Mouse (Mus musculus) adrenal gland, postnatal 14 days (tissue): ENCODE results near the gene C330007P06Rik. TPM values are rescaled to one million over a fixed set of nuclear protein-coding genes. Genes with fewer than 3 reads are reported as not detected.
"Not testable (repeated sequence)": the region's sequence is repeated elsewhere in the genome, so short reads cannot be mapped to it uniquely, and the experiment has no call there.

Experiments
- DNase-seq: peaks from one replicate; pipeline ENCODE4 v3.0.0; 2021; ENCODE audit warnings: mixed read lengths
- total RNA-seq: library from RNA; stranded (reverse); gene quantifications from 2 replicates; pipeline ENCODE4 v1.2.3, GENCODE M21; 2021

The C330007P06Rik gene
- total RNA-seq, 1 experiment from 2014 or later, result 47.0 TPM

GRCm38 (mm10) chrX:36799131-36799879 is 74.6 kb downstream of the C330007P06Rik start:
- no peak for DNase-seq

GRCm38 (mm10) chrX:36796734-36797133 is 77.2 kb downstream of the C330007P06Rik start:
- not testable (repeated sequence) for DNase-seq

DNA sequence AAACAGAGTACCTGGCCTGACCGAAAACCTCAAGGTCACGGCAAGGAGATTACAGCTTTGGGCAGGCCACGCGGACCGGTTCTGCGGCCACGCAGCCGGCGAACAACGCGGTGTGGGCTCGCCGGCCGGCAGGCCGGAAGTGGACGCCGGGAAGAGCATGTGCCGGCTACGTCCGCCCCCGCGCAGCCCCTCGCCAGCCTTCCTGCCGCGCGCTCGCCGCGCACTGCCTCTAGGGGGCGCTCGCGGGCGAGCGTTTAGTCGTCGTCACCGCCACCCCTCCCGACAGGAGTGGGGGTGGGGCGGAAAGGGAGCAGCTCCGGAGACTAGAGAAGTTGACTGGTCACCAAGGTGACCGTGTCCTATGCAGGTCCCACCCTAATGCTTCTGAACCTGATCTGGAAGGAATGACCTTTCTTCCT is 77.7 kb downstream of the C330007P06Rik start:
- peak; percentile 91 for DNase-seq

GRCm38 (mm10) chrX:36795424-36796162 is 78.3 kb downstream of the C330007P06Rik start, which contains the start of gene Slc25a5:
Slc25a5 (plus strand) TSS chrX:36795651.
- peak; percentile 92 for DNase-seq

- no peak for DNase-seq
These were observed 79.3 kb downstream of the C330007P06Rik start for GRCm38 (mm10) chrX:36794571-36794970.

DNA sequence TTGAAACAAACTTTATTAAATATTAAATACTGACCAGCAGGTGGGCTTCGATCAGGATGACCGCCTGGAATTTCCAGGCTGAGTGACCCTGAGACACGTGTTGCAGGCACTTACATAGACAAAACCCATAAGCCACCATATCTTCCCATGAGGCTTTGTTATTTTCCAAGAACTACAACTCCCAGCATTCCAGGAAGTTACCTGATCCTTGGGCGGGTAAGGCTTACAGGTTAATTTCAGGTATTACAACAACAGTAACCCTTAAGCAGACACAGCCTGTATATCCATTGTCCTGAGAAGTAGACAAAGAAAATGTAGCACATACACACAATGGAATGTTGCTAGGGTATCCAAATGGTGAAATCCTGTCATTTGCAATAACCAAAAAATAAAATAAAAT is 84.6 kb downstream of the C330007P06Rik start:
- no peak for DNase-seq

- DNase-seq, result no peak
These were observed 96.2 kb downstream of the C330007P06Rik start for GRCm38 (mm10) chrX:36777694-36778093.

DNA sequence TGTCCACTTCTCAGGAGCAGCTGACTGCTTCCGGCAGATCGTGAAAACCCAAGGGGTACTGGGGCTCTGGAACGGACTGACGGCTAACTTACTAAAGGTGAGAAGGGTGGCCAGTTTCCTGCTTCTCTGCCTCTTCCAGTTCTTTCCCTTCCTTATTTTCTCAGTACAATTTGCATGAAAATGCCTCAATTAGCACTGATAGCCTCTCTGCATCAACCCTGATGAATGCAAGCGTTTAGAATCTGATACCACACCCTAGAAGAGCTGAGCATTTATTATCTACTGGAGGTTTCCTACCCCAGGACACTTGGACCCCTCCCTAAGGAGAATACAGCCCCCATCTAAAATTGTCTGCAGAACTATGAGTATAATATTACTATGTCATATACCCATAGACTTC is 98.4 kb downstream of the C330007P06Rik start:
- DNase-seq, result no peak

Other genes starting within 250 kb of the C330007P06Rik start
- gene Akap17b, start 228.7 kb downstream of the C330007P06Rik start, total RNA-seq, result 4.7 and 5.6 TPM in 2 replicates
- gene Slc25a43, start 130.5 kb downstream of the C330007P06Rik start, total RNA-seq, result 1.6 and 2.1 TPM in 2 replicates
- 588 and 637 TPM in 2 replicates for gene Slc25a5, start 78.5 kb downstream of the C330007P06Rik start, total RNA-seq
- gene Ube2a, start 211 bp downstream of the C330007P06Rik start, total RNA-seq, result 62.5 and 64.4 TPM in 2 replicates
- 10.2 and 10.7 TPM in 2 replicates for gene Nkrf, start 28.8 kb upstream of the C330007P06Rik start, total RNA-seq
- 17.6 and 22.6 TPM in 2 replicates for gene Sept6, start 117.7 kb upstream of the C330007P06Rik start, total RNA-seq
- 0.37 and 0.71 TPM in 2 replicates for gene Sowahd, start 174.7 kb upstream of the C330007P06Rik start, total RNA-seq
- 548 and 634 TPM in 2 replicates for gene Rpl39, start 211.3 kb upstream of the C330007P06Rik start, total RNA-seq
- 16.2 and 21.1 TPM in 2 replicates for gene Upf3b, start 236.2 kb upstream of the C330007P06Rik start, total RNA-seq